Mouse (Mus musculus): ENCODE data around the gene Krtap4-6. TPM values are rescaled to one million over a fixed set of nuclear protein-coding genes. Genes with fewer than 3 reads are reported as not detected.

Gene Krtap4-6
- polyA plus RNA-seq, 1 experiment from 2014 or later = not detected

DNA sequence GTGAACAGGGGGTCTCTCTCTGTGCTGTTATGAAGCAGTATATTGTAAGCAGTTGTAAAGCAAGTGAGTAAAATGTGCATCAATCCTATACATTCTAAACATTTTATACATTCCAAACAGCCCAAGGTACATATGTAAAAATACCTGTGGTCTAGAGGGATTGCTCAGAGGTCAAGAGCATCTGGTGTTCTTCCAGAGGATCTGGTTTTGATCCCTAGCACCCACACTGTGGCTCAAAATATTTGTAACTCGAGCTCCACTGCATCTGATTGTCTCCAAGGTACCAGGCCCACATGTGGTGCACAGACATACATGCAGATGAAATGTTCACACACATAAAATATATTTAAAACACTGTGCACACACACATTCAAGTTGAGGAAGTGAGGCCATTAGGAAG lies 24.8 kb downstream of the Krtap4-6 start:
- ATAC-seq (ENCODE audit: low FRiP score) = no peak
- Histone ChIP-seq H3K4me2 (no peak overlapping the region), H3K9ac (replicated peaks) (no peak overlapping the region), H3K4me3 (replicated peaks) (no peak overlapping the region), H3K27me3 (replicated peaks) (no peaks in the 10 kb centered on the region), H3K4me1 (no peaks in the 10 kb centered on the region), H3K9me3 (replicated peaks) (no peaks in the 10 kb centered on the region), H3K36me3 (no peaks in the 10 kb centered on the region), H3K27ac (replicated peaks) (no peak overlapping the region)
- WGBS = 55% methylated on average over 1 of the region's 1 CpGs

DNA sequence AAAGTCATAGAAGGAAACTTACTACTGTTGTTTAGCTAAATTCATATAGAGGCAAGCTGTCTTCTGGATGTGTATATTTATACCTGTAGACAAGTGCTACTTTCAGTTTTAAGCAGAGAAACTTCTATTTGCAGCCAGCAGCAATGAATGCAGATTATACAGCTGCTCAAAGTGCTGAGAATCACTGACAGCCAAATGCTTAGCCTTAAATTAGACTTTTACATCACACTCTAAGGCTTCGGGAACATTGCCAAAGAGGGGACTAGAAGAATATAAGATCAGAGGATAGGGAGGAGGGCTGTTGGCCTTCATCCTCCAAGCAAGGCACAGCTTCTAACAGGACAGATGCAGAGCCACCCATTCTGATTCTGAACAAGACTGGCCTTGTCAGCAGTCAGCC lies 28.7 kb downstream of the Krtap4-6 start:
- WGBS = 71% methylated on average over 1 of the region's 1 CpGs
- Histone ChIP-seq H3K9me3 (replicated peaks) (no peaks in the 10 kb centered on the region), H3K27me3 (replicated peaks) (no peaks in the 10 kb centered on the region)

DNA sequence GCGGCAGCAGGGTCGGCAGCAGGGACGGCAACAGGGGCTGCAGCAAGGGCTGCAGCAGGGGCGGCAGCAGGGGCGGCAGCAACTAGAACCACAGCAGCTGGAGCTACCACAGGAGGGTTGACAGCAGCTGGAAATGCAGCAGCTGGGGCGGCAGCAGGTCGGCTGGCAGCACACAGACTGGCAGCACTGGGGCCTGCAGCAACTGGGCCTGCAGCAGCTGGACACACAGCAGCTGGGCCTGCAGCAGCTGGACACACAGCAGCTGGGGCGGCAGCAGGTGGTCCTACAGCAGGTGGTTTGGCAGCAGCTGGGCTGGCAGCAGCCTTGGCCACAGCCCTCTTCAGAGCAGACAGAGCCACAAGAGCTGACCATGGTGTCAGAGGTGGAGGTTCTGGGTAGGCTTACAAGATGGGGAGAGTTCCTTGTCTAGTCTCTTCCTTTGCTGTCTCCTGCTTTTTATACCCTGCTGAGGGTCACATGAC lies 31.1 kb downstream of the Krtap4-6 start, which contains the start of gene Krtap4-2:
TSS of gene Krtap4-2 (minus strand) at position 432 of the 482 bp plus-strand sequence.
- no peak within 1 kb of the TSS for H3K9ac ChIP-seq (replicated peaks)
- H3K4me3 ChIP-seq (replicated peaks) = no peak within 1 kb of the TSS
- no peak within 1 kb of the TSS for H3K4me2 ChIP-seq
- H3K9me3 ChIP-seq (replicated peaks) = no peaks in the 10 kb centered on the region
- H3K27ac ChIP-seq (replicated peaks) = no peak within 1 kb of the TSS
- ATAC-seq (ENCODE audit: low FRiP score) = no peak
- no peaks in the 10 kb centered on the region for H3K27me3 ChIP-seq (replicated peaks)
- WGBS = 38% methylated on average over 8 of the region's 8 CpGs
- no peaks in the 10 kb centered on the region for H3K4me1 ChIP-seq
- H3K36me3 ChIP-seq = no peaks in the 10 kb centered on the region

More for the DNA sequence above, 28.7 kb downstream of the Krtap4-6 start:
- no peak overlapping the region for H3K27ac ChIP-seq (replicated peaks)
- no peak overlapping the region for H3K4me2 ChIP-seq
- ATAC-seq (ENCODE audit: low FRiP score) = no peak
- H3K4me3 ChIP-seq (replicated peaks) = no peak overlapping the region
- no peaks in the 10 kb centered on the region for H3K4me1 ChIP-seq
- no peaks in the 10 kb centered on the region for H3K36me3 ChIP-seq
- no peak overlapping the region for H3K9ac ChIP-seq (replicated peaks)

DNA sequence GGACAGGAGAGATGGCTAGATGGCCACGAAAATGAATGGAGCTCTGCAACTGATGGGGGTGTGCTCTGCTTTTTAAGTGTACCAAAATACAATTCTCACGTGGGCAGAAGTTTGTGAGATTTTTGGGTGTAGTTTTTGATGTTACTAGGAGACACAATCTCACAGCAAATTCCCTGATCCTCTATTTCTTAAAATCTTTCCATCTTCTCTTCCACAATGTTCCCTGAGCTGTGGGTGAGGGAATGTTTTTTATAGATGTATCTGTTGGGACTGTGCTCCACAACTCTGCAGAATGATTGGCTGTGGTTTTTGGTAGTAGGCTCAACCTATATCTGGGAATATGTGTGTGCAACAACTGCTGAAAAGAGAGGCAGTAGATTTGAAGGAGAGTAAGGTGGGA lies 32.5 kb downstream of the Krtap4-6 start:
- 61% methylated on average over 2 of the region's 2 CpGs for WGBS
- no peaks in the 10 kb centered on the region for H3K27me3 ChIP-seq (replicated peaks)
- no peak for ATAC-seq (ENCODE audit: low FRiP score)
- no peaks in the 10 kb centered on the region for H3K9me3 ChIP-seq (replicated peaks)
- no peak overlapping the region for H3K27ac ChIP-seq (replicated peaks)
- no peak overlapping the region for H3K4me2 ChIP-seq
- no peak overlapping the region for H3K9ac ChIP-seq (replicated peaks)
- H3K4me3 ChIP-seq (replicated peaks) = no peak overlapping the region
- no peaks in the 10 kb centered on the region for H3K36me3 ChIP-seq
- no peaks in the 10 kb centered on the region for H3K4me1 ChIP-seq

DNA sequence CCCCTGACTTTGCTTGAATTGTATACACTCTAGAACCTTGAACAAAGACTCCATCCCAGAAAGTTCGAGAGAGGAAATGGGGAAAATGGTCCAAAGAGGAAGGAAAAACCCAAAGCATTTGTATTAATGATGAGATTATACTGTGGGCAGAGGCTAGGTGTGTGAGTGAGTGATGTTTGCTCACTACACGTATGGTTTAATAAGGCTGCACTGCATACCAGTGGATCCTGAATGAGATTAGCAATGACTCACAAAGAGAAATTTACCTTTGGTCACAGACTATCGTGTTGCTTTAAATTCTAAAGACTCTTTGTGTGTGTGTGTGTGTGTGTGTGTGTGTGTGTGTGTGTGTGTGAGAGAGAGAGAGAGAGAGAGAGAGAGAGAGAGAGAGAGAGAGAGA lies 34.9 kb downstream of the Krtap4-6 start:
- Histone ChIP-seq H3K4me2 (no peak overlapping the region), H3K4me3 (replicated peaks) (no peak overlapping the region), H3K27ac (replicated peaks) (no peak overlapping the region), H3K9ac (replicated peaks) (no peak overlapping the region), H3K36me3 (no peaks in the 10 kb centered on the region), H3K9me3 (replicated peaks) (no peaks in the 10 kb centered on the region), H3K4me1 (no peaks in the 10 kb centered on the region), H3K27me3 (replicated peaks) (no peaks in the 10 kb centered on the region)
- ATAC-seq (ENCODE audit: low FRiP score) = no peak
- 79% methylated on average over 3 of the region's 3 CpGs for WGBS

DNA sequence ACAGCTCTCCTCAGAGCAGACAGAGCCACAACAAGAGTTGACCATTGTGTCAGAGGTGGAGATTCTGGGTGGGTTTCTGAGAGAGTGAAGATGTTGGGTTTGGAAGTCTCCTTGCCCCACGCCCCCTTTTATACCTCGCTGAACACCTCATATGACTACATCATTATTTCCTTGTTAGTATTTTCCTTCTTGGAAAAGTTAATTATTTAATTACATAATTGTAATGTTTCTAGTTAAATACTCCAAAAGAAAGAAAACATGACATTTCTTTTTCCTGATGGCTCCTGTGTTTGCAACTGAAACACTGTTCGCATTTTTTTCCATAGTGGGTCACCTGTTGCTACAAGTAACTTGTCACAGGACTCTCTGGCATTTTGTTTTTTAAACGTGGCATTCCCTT lies 37.6 kb downstream of the Krtap4-6 start, which contains the start of gene Krtap4-1:
TSS of gene Krtap4-1 (minus strand) at position 101 of the 400 bp plus-strand sequence.
- Histone ChIP-seq H3K27ac (replicated peaks) (no peak within 1 kb of the TSS), H3K36me3 (no peaks in the 10 kb centered on the region), H3K9ac (replicated peaks) (no peak within 1 kb of the TSS), H3K4me3 (replicated peaks) (no peak within 1 kb of the TSS), H3K9me3 (replicated peaks) (no peaks in the 10 kb centered on the region), H3K4me2 (no peak within 1 kb of the TSS), H3K4me1 (no peaks in the 10 kb centered on the region), H3K27me3 (replicated peaks) (no peaks in the 10 kb centered on the region)
- ATAC-seq (ENCODE audit: low FRiP score) = no peak
- WGBS = 84% methylated on average over 4 of the region's 4 CpGs

DNA sequence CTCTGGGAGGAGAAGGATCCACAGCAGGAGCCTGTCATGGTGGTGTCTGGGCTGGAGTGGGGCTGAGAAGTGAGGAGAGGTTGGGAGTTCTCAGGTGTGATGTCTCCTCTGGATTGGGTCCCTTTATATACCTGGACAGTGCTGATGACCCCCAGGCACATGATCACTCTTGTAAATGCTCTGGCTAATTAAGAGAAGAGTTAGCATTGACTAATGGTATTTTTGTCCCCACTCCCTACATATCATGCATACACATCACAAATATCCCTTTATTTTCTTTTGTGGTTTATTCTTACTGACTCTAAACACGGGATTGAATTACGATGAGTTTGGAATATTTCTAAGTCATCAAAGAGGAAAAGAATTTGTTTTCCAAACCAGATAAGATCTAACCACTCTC lies 45.4 kb downstream of the Krtap4-6 start, which contains the start of gene Gm11562:
TSS of gene Gm11562 (minus strand) at position 101 of the 400 bp plus-strand sequence.
- H3K36me3 ChIP-seq = no peaks in the 10 kb centered on the region
- H3K9me3 ChIP-seq (replicated peaks) = no peaks in the 10 kb centered on the region
- no peaks in the 10 kb centered on the region for H3K27me3 ChIP-seq (replicated peaks)
- WGBS = 95% methylated on average over 2 of the region's 2 CpGs
- H3K4me1 ChIP-seq = no peaks in the 10 kb centered on the region
- no peak within 1 kb of the TSS for H3K4me3 ChIP-seq (replicated peaks)
- no peak within 1 kb of the TSS for H3K4me2 ChIP-seq
- no peak within 1 kb of the TSS for H3K27ac ChIP-seq (replicated peaks)
- ATAC-seq (ENCODE audit: low FRiP score) = no peak
- no peak within 1 kb of the TSS for H3K9ac ChIP-seq (replicated peaks)

Other genes with a start within 250 kb of the Krtap4-6 start
- gene Krt12, start 243.7 kb downstream of the Krtap4-6 start, polyA plus RNA-seq (2015; fragmentation: Nextera tagmentation; extraction: Ambion mirVana) = 0.11 and 0.12 TPM in 2 replicates
- gene Krt20, start 227.8 kb downstream of the Krtap4-6 start, polyA plus RNA-seq (2015; fragmentation: Nextera tagmentation; extraction: Ambion mirVana) = 0.08 and 5.4 TPM in 2 replicates
- 0.15 and 0.93 TPM in 2 replicates for gene Krt23, start 172.8 kb downstream of the Krtap4-6 start, polyA plus RNA-seq (2015; fragmentation: Nextera tagmentation; extraction: Ambion mirVana)
- gene Krt39, start 144.6 kb downstream of the Krtap4-6 start, polyA plus RNA-seq (2015; fragmentation: Nextera tagmentation; extraction: Ambion mirVana) = not detected in 2 replicates
- gene Krt40, start 122.8 kb downstream of the Krtap4-6 start, polyA plus RNA-seq (2015; fragmentation: Nextera tagmentation; extraction: Ambion mirVana) = not detected in 2 replicates
- not detected in 2 replicates for gene Krtap3-3, start 115.1 kb downstream of the Krtap4-6 start, polyA plus RNA-seq (2015; fragmentation: Nextera tagmentation; extraction: Ambion mirVana)
- gene Krtap3-2, start 109.1 kb downstream of the Krtap4-6 start, polyA plus RNA-seq (2015; fragmentation: Nextera tagmentation; extraction: Ambion mirVana) = not detected in 2 replicates
- gene Gm11939, start 106.5 kb downstream of the Krtap4-6 start, polyA plus RNA-seq (2015; fragmentation: Nextera tagmentation; extraction: Ambion mirVana) = not detected in 2 replicates
- gene Krtap3-1, start 99.3 kb downstream of the Krtap4-6 start, polyA plus RNA-seq (2015; fragmentation: Nextera tagmentation; extraction: Ambion mirVana) = 0.43 TPM in 1 of 2 replicates, not detected in the other
- gene Krtap1-5, start 84.9 kb downstream of the Krtap4-6 start, polyA plus RNA-seq (2015; fragmentation: Nextera tagmentation; extraction: Ambion mirVana) = not detected in 2 replicates
- not detected in 2 replicates for gene Krtap1-4, start 82.3 kb downstream of the Krtap4-6 start, polyA plus RNA-seq (2015; fragmentation: Nextera tagmentation; extraction: Ambion mirVana)
- not detected in 2 replicates for gene Krtap1-3, start 74.6 kb downstream of the Krtap4-6 start, polyA plus RNA-seq (2015; fragmentation: Nextera tagmentation; extraction: Ambion mirVana)
- gene Krtap9-3, start 67.9 kb downstream of the Krtap4-6 start, polyA plus RNA-seq (2015; fragmentation: Nextera tagmentation; extraction: Ambion mirVana) = not detected in 2 replicates
- not detected in 2 replicates for gene Gm11938, start 62.7 kb downstream of the Krtap4-6 start, polyA plus RNA-seq (2015; fragmentation: Nextera tagmentation; extraction: Ambion mirVana)
- gene Gm11937, start 55.8 kb downstream of the Krtap4-6 start, polyA plus RNA-seq (2015; fragmentation: Nextera tagmentation; extraction: Ambion mirVana) = not detected in 2 replicates
- not detected in 2 replicates for gene Krtap2-4, start 51.1 kb downstream of the Krtap4-6 start, polyA plus RNA-seq (2015; fragmentation: Nextera tagmentation; extraction: Ambion mirVana)
- not detected in 2 replicates for gene Gm11562, start 45.5 kb downstream of the Krtap4-6 start, polyA plus RNA-seq (2015; fragmentation: Nextera tagmentation; extraction: Ambion mirVana)
- gene Krtap4-1, start 37.7 kb downstream of the Krtap4-6 start, polyA plus RNA-seq (2015; fragmentation: Nextera tagmentation; extraction: Ambion mirVana) = not detected in 2 replicates
- gene Krtap4-2, start 30.9 kb downstream of the Krtap4-6 start, polyA plus RNA-seq (2015; fragmentation: Nextera tagmentation; extraction: Ambion mirVana) = not detected in 2 replicates
- gene Krtap4-7, start 21.9 kb downstream of the Krtap4-6 start, polyA plus RNA-seq (2015; fragmentation: Nextera tagmentation; extraction: Ambion mirVana) = not detected in 2 replicates
- gene Gm11555, start 15.7 kb downstream of the Krtap4-6 start, polyA plus RNA-seq (2015; fragmentation: Nextera tagmentation; extraction: Ambion mirVana) = not detected in 2 replicates
- not detected in 2 replicates for gene Gm11563, start 7.0 kb downstream of the Krtap4-6 start, polyA plus RNA-seq (2015; fragmentation: Nextera tagmentation; extraction: Ambion mirVana)
- not detected in 2 replicates for gene Gm14190, start 24.8 kb upstream of the Krtap4-6 start, polyA plus RNA-seq (2015; fragmentation: Nextera tagmentation; extraction: Ambion mirVana)
- gene Gm14180, start 68.3 kb upstream of the Krtap4-6 start, polyA plus RNA-seq (2015; fragmentation: Nextera tagmentation; extraction: Ambion mirVana) = not detected in 2 replicates
- not detected in 2 replicates for gene Gm11595, start 107.0 kb upstream of the Krtap4-6 start, polyA plus RNA-seq (2015; fragmentation: Nextera tagmentation; extraction: Ambion mirVana)
- gene Krtap4-8, start 114.7 kb upstream of the Krtap4-6 start, polyA plus RNA-seq (2015; fragmentation: Nextera tagmentation; extraction: Ambion mirVana) = not detected in 2 replicates
- gene Krtap4-9, start 119.2 kb upstream of the Krtap4-6 start, polyA plus RNA-seq (2015; fragmentation: Nextera tagmentation; extraction: Ambion mirVana) = not detected in 2 replicates
- not detected in 2 replicates for gene Gm11596, start 127.5 kb upstream of the Krtap4-6 start, polyA plus RNA-seq (2015; fragmentation: Nextera tagmentation; extraction: Ambion mirVana)
- gene Gm11569, start 133.0 kb upstream of the Krtap4-6 start, polyA plus RNA-seq (2015; fragmentation: Nextera tagmentation; extraction: Ambion mirVana) = not detected in 2 replicates
- not detected in 2 replicates for gene Gm11554, start 138.5 kb upstream of the Krtap4-6 start, polyA plus RNA-seq (2015; fragmentation: Nextera tagmentation; extraction: Ambion mirVana)
- gene Krtap4-13, start 143.9 kb upstream of the Krtap4-6 start, polyA plus RNA-seq (2015; fragmentation: Nextera tagmentation; extraction: Ambion mirVana) = not detected in 2 replicates
- gene Gm11564, start 149.7 kb upstream of the Krtap4-6 start, polyA plus RNA-seq (2015; fragmentation: Nextera tagmentation; extraction: Ambion mirVana) = not detected in 2 replicates
- not detected in 2 replicates for gene 2300003K06Rik, start 172.1 kb upstream of the Krtap4-6 start, polyA plus RNA-seq (2015; fragmentation: Nextera tagmentation; extraction: Ambion mirVana)
- gene Krtap4-16, start 185.6 kb upstream of the Krtap4-6 start, polyA plus RNA-seq (2015; fragmentation: Nextera tagmentation; extraction: Ambion mirVana) = not detected in 2 replicates
- gene Gm11568, start 192.0 kb upstream of the Krtap4-6 start, polyA plus RNA-seq (2015; fragmentation: Nextera tagmentation; extraction: Ambion mirVana) = not detected in 2 replicates
- not detected in 2 replicates for gene Gm11559, start 198.5 kb upstream of the Krtap4-6 start, polyA plus RNA-seq (2015; fragmentation: Nextera tagmentation; extraction: Ambion mirVana)
- not detected in 2 replicates for gene Krtap9-1, start 207.4 kb upstream of the Krtap4-6 start, polyA plus RNA-seq (2015; fragmentation: Nextera tagmentation; extraction: Ambion mirVana)
- not detected in 2 replicates for gene Gm11567, start 213.2 kb upstream of the Krtap4-6 start, polyA plus RNA-seq (2015; fragmentation: Nextera tagmentation; extraction: Ambion mirVana)
- gene Krtap31-1, start 242.0 kb upstream of the Krtap4-6 start, polyA plus RNA-seq (2015; fragmentation: Nextera tagmentation; extraction: Ambion mirVana) = not detected in 2 replicates
- gene Gm11565, start 248.8 kb upstream of the Krtap4-6 start, polyA plus RNA-seq (2015; fragmentation: Nextera tagmentation; extraction: Ambion mirVana) = not detected in 2 replicates